Mouse (Mus musculus) megakaryocyte, embryonic 14.5 days (primary cell): Measurements from ENCODE around the gene Clec2e.

Experiments used
- FLI1 ChIP-seq: IDR thresholded peaks from 2 replicates; pipeline ENCODE4 v1.6.1; 2012; ENCODE audit warnings: low read length, inconsistent platforms, mixed read lengths
- GATA1 ChIP-seq: IDR thresholded peaks from 3 replicates; pipeline ENCODE4 v1.6.1; 2012; ENCODE audit warnings: mixed read lengths, low read length, inconsistent platforms, borderline replicate concordance

GRCm38 (mm10) chr6:129048381-129048780 is 52.3 kb downstream of the Clec2e start:
- no peak for TF ChIP-seq GATA1
- no peak for TF ChIP-seq FLI1
